Mouse (Mus musculus): ENCODE data around the gene Uggt2.
"Not testable (repeated sequence)": the region's sequence is repeated elsewhere in the genome, so short reads cannot be mapped to it uniquely, and the experiment has no call there.

DNA sequence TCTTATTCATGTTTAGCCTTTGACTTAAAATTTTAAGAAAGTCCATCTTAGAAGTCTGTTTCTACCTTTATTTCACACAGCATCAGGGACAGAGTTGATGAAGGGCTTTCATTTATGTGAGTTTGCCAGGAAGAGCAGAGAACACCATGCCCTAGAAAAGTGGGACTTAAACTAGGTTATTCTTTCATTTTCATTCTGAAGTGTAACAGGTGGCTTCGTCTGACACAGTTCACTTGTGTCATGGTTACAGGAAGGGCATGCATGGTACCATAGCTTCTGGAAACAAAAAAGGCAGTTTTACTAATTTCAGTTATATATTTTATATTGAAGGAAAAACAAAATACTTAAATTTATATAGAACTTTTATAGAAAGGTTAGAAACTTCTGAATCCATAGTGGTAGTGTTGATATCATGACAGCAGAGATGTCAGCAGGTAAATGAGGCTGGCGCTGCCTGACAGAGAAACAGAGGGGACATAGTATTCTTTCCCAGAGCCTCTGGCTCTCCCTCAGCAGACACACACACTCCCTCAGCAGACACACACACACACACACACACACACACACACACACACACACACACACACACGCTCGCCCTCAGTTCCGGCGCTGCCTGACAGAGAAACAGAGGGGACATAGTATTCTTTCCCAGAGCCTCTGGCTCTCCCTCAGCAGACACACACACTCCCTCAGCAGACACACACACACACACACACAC lies 117.4 kb downstream of the Uggt2 start:
- not testable (repeated sequence) for TF ChIP-seq POLR2A (IDR thresholded peaks at IDR 0.05; ENCODE audit: borderline replicate concordance, insufficient read depth, low read length); CTCF (IDR thresholded peaks at IDR 0.05; ENCODE audit: borderline replicate concordance, insufficient read depth, low read depth, low read length)

Data from cerebellum, adult 2 months (tissue).